Mouse (Mus musculus): ENCODE results near the gene Susd6. TPM values are rescaled to one million over a fixed set of nuclear protein-coding genes. Genes with fewer than 3 reads are reported as not detected.

The Susd6 gene
- polyA plus RNA-seq, 1 experiment from 2014 or later: 11.6 TPM

DNA sequence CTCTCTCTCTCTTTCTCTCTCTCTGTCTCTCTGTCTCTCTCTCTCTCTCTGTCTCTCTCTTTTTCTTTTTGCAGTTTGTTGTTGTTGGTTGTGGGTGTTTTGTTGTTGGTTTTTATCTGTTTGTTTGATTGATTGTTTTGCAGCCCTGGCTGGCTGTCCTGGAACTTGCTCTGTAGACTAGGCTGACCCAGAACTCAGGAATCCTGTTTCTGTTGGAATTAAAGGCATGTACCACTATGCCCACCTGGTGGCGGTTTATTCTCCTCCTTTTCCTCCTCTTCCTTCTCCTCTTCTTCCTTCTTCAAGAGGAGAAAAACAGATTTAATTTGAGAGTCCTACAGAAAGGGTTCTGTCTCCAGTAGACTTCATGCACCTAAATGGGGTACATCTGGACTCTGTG lies 137.2 kb downstream of the Susd6 start:
- Histone ChIP-seq H3K27ac (ENCODE audit: low read depth, low read length) (no peak overlapping the region), H3K27me3 (ENCODE audit: control insufficient read depth, insufficient read depth, low read length) (no peaks in the 10 kb centered on the region), H3K36me3 (ENCODE audit: control insufficient read depth, insufficient read depth, low read length) (no peaks in the 10 kb centered on the region), H3K9me3 (ENCODE audit: control insufficient read depth, low read length) (no peaks in the 10 kb centered on the region), H3K4me1 (ENCODE audit: control insufficient read depth, insufficient read depth, low read length) (no peaks in the 10 kb centered on the region), H3K4me2 (ENCODE audit: low read depth, low read length) (no peak overlapping the region), H3K9ac (replicated peaks; ENCODE audit: low read depth, low read length) (no peak overlapping the region), H3K4me3 (ENCODE audit: low read depth, low read length) (no peak overlapping the region)
- 59% methylated on average over 1 of the region's 1 CpGs for WGBS
- ATAC-seq (ENCODE audit: low read depth): no peak

DNA sequence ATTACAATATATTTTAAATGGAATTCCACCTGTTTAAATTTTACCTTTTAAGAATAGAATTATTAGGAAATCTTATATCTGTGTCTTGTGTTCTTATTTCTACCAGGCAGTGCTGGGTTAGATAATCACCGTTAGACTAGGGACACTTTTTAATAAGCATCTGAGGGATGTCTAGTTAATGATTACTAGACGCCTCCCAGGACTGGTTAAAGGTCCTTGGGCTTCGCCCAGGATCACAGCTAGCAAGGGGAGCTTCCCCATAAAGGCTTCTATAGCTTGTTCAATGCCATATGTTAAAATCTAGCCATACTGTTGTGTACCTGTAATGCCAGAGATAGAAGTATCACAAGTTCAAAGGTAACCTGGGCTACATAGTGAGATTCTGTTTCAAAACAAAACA lies 138.6 kb downstream of the Susd6 start:
- Histone ChIP-seq H3K27ac (ENCODE audit: low read depth, low read length) (no peak overlapping the region), H3K4me2 (ENCODE audit: low read depth, low read length) (no peak overlapping the region), H3K27me3 (ENCODE audit: control insufficient read depth, insufficient read depth, low read length) (no peaks in the 10 kb centered on the region), H3K4me3 (ENCODE audit: low read depth, low read length) (no peak overlapping the region), H3K4me1 (ENCODE audit: control insufficient read depth, insufficient read depth, low read length) (no peaks in the 10 kb centered on the region), H3K9ac (replicated peaks; ENCODE audit: low read depth, low read length) (no peak overlapping the region), H3K36me3 (ENCODE audit: control insufficient read depth, insufficient read depth, low read length) (no peaks in the 10 kb centered on the region), H3K9me3 (ENCODE audit: control insufficient read depth, low read length) (no peaks in the 10 kb centered on the region)
- WGBS: 80% methylated on average over 3 of the region's 3 CpGs
- no peak for ATAC-seq (ENCODE audit: low read depth)

DNA sequence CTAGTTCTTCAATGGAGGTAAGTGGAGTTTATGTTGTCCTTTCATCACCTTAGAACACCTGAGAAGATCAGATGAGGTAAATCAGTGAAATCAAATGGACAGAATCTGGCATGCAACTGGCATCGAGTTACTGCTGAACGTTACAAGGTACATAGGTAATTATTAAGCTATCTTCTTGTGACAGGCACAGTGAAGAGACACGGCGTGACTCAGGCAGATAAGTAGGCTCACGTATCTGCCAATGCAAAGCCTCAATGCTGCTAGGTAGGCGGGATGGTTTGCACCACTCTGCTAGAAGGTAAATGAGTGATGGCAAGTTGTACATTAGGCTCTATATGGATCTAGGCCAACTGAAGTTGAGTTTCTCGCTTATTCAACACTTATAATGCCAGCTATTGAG lies 139.8 kb downstream of the Susd6 start:
- Histone ChIP-seq H3K27me3 (ENCODE audit: control insufficient read depth, insufficient read depth, low read length) (no peaks in the 10 kb centered on the region), H3K36me3 (ENCODE audit: control insufficient read depth, insufficient read depth, low read length) (no peaks in the 10 kb centered on the region), H3K27ac (ENCODE audit: low read depth, low read length) (no peak overlapping the region), H3K4me2 (ENCODE audit: low read depth, low read length) (no peak overlapping the region), H3K4me1 (ENCODE audit: control insufficient read depth, insufficient read depth, low read length) (no peaks in the 10 kb centered on the region), H3K9me3 (ENCODE audit: control insufficient read depth, low read length) (no peaks in the 10 kb centered on the region), H3K4me3 (ENCODE audit: low read depth, low read length) (no peak overlapping the region), H3K9ac (replicated peaks; ENCODE audit: low read depth, low read length) (no peak overlapping the region)
- WGBS: 90% methylated on average over 7 of the region's 7 CpGs
- no peak for ATAC-seq (ENCODE audit: low read depth)

Other genes starting within 250 kb of the Susd6 start
- 27.7 and 31.5 TPM in 2 replicates for gene Slc39a9, start 146.6 kb upstream of the Susd6 start, polyA plus RNA-seq (2014; fragmentation: Nextera tagmentation; extraction: Ambion mirVana)
- 193 and 264 TPM in 2 replicates for gene Erh, start 146.2 kb upstream of the Susd6 start, polyA plus RNA-seq (2014; fragmentation: Nextera tagmentation; extraction: Ambion mirVana)
- 6.8 and 9.3 TPM in 2 replicates for gene Plekhd1, start 97.9 kb upstream of the Susd6 start, polyA plus RNA-seq (2014; fragmentation: Nextera tagmentation; extraction: Ambion mirVana)
- gene Ccdc177, start 29.8 kb upstream of the Susd6 start, polyA plus RNA-seq (2014; fragmentation: Nextera tagmentation; extraction: Ambion mirVana): 3.1 and 3.6 TPM in 2 replicates
- gene Srsf5, start 155.0 kb downstream of the Susd6 start, polyA plus RNA-seq (2014; fragmentation: Nextera tagmentation; extraction: Ambion mirVana): 205 and 320 TPM in 2 replicates
- 0.66 and 0.76 TPM in 2 replicates for gene Slc10a1, start 178.2 kb downstream of the Susd6 start, polyA plus RNA-seq (2014; fragmentation: Nextera tagmentation; extraction: Ambion mirVana)
- gene Smoc1, start 236.3 kb downstream of the Susd6 start, polyA plus RNA-seq (2014; fragmentation: Nextera tagmentation; extraction: Ambion mirVana): 10.1 and 11.0 TPM in 2 replicates

Data from neural tube, embryonic 14.5 days (tissue).